Mouse (Mus musculus) heart, postnatal 36 days (tissue): Measurements from ENCODE around the gene Fbxo6. TPM values are rescaled to one million over a fixed set of nuclear protein-coding genes. Genes with fewer than 3 reads are reported as not detected.
"Not testable (repeated sequence)": the region's sequence is repeated elsewhere in the genome, so short reads cannot be mapped to it uniquely, and the experiment has no call there.

Source experiments
- DNase-seq, 2 experiments: peaks; one replicate each; pipeline ENCODE4 v3.0.0; 2021 to 2022
- intact Hi-C: fragments of 180-260 bp; cut with DNase I; formaldehyde crosslinking; loops from one replicate; pipeline ENCODE4 v1.15.1; 2025
- total RNA-seq, 2 experiments: library from RNA; stranded (reverse); gene quantifications; 2 replicates each; pipeline ENCODE4 v1.2.3; 2021

The Fbxo6 gene
- total RNA-seq: 10 to 100 TPM; 38.9 to 40.3 TPM

DNA sequence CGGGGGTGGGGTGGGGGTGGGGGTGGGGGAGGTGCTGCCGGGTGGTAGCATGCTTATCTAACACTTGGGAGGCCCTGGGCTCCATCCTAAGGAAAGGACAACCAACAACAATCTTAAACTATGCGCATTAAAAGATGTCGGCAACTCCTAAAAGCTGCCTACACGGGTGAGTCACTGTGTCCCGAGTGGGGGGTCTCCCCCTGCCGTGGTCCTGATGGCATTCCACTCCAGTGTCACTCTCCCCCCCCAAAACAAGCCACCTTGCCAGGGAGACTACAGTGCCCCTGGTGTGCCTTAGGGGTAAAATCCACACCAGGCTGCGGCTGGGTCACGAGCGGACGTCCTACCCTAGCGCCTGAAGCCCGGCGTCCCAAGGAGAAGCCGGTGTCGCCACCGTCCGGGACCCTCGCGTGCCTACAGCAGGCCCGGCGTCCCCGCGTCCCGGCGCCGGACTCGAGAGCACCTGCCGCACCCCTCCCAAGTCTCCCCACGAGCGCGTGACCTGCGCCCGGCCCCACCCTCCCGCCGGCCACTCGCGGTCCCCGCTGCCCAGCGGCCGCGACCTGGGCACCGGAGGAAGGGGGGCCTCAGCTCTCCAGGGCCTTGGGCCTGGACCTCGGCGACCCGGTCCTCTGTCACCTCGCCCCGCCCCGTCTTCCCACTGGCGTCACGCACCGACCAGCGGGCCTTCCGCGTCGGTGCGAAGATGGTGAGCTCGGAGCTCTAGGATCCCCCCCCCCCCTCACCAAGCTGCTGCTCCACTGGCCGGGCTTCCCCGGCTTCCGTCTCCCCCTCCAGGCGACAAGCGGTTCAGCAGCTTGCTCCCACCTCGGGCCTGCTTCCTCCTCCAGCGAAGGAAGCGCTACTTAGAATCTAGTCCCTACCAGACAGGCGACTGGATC, at the start of gene Fbxo6:
Fbxo6 (minus strand) TSS at position 874 of the 902 bp plus-strand sequence.
- intact Hi-C loops: loop anchor here (1.0 to 5.0 kb wide), 2 partner anchors 11 to 209 kb away; partner anchors contain the start of gene 2510039O18Rik
- peak; percentile 85 to 89 for DNase-seq

DNA sequence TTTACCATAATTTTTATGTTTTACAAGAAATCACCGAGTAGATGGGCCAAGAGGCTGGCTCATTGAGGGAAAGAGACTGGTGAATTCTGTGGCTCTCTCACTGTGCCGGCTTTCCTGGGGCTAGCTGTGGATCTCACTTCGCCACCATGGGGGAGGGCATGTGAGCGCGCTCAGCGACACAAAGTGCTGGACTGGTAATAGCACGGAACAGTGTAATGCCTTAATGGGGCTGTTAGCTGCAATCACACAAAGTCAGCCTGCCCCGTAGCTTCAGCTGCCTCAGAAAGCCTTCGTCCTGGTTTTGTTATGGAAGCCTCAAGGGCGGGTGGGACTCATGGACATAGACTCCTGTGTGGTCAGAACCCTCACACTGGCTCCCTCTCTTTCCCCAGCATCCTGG, 46.8 kb upstream of the Fbxo6 start:
- intact Hi-C loops: no loop called here
- DNase-seq: no peak

DNA sequence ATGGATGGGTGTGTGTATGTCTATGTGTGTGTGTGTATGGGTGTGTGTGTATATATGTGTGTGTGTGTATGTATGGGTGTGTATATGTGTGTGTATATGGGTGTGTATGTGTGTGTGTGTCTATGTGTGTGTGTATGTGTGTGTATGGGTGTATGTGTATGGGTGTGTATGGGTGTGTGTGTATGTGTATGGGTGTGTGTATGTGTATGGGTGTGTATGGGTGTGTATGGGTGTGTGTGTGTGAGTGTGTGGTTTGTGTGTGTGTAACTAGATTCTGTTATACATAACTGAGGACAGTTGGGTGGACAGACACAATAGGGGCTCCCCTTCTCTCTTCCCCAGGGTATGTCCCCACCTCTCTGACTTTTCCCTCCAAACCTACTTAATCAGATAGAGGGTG, 42.5 kb upstream of the Fbxo6 start:
- intact Hi-C loops: no loop called here
- DNase-seq: no peak

GRCm38 (mm10) chr4:148192707-148193245, 40.8 kb upstream of the Fbxo6 start:
- intact Hi-C loops: no loop called here
- no peak for DNase-seq

DNA sequence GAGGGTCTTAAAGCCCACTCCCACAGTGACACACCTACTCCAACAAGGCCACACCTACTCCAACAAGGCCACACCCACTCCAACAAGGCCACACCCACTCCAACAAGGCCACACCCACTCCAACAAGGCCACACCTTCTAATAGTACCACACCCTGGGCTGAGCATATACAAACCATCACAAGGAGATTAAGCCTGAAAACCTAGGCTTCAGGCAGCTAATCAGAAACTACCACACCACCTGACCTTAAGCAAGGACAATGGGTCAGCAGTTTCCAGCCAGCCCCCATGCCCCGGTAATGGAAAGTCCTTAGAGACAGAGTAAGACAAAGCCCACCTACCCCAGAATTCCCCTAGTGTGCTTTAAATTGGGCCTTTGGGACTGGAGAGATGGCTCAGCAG, 36.8 kb upstream of the Fbxo6 start:
- DNase-seq, intact Hi-C loops: not testable (repeated sequence)

- intact Hi-C loops: no loop called here
- no peak for DNase-seq
Measured at GRCm38 (mm10) chr4:148185819-148186218, 33.9 kb upstream of the Fbxo6 start.

GRCm38 (mm10) chr4:148184564-148184963, 32.6 kb upstream of the Fbxo6 start:
- DNase-seq: no peak
- intact Hi-C loops: no loop called here

GRCm38 (mm10) chr4:148182363-148182762, 30.4 kb upstream of the Fbxo6 start:
- DNase-seq: no peak
- intact Hi-C loops: no loop called here

DNA sequence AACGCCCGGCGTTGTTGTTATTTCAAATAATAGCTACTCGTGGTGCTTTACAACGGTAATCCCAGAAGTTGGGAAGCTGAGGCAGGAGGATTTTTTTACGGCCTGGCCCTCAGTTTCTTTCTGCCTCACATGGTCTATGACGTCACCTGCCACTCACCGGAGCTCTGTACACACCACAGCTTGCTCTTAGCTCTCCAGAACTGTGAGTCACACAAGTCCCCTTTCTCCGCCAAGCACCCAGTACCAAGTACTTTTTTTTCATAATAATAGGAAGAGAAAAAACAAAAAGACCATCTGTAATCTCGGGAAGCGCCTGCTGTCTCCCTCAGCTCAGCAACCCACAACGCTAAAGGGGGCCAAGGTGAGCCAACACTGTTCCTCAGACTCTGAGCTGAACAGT, 29.5 kb upstream of the Fbxo6 start:
- intact Hi-C loops: no loop called here
- DNase-seq: no peak

DNA sequence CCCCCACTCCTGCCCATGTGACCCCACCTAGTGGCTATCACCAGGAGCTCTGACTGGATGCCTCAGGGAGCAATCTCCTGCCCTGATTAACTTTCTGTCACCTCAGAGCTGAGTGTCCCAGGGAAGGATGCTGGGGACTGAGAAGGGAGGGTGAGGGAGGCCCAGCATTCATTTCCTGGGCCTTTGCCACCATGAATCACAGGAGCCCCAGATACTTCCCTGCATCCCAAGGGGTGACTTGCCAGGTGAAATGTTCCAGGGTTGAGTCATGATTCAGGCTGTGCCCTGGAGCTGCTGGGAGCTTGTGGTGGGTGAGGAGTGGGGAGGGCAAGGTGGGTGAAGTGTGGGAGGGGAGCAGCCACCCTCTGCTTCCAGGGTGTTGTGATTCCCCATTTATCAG, 25.8 kb upstream of the Fbxo6 start:
- no peak for DNase-seq
- intact Hi-C loops: no loop called here

DNA sequence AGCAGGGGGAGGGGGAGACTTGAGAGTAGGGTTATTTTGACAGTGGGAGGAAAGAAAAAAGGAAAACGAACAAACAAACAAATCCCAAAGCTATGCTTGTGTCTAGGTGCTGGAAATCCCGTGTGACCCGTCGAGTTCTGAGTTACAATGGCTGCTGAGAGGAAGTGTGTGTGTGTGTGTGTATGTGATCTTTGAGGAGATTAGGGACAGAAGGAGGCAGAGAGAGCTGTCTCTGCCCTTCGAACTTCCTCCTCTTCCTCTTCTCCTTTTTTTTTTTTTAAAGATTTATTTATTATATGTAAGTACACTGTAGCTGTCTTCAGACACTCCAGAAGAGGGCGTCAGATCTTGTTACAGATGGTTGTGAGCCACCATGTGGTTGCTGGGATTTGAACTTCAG, 24.7 kb upstream of the Fbxo6 start:
- DNase-seq, intact Hi-C loops: not testable (repeated sequence)

DNA sequence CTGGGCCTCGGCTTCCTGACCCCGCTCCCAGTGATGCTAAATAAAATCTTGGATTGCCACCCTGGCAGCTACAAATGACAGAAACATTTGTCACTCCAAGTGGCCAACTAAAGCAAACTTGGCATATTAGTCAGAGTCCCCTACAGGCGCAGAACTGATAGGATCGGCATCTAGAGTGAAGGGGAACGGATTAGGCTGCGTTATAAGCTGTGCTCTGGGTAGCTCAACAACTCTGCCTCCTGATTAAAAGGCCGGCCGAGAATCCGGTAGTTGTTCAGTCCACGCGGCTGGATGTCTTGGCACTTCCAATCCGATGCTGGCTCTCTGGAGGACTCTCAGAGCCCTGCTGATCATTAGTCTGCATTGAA, 22.5 kb upstream of the Fbxo6 start:
- DNase-seq: no peak
- intact Hi-C loops: no loop called here

- intact Hi-C loops: no loop called here
- DNase-seq: no peak
Measured at GRCm38 (mm10) chr4:148173811-148174494, 22.0 kb upstream of the Fbxo6 start.

- DNase-seq: no peak
- intact Hi-C loops: loop anchor here (2.0 kb wide), 1 partner anchor 436 kb away; no protein-coding TSS in a partner anchor
Measured at GRCm38 (mm10) chr4:148171261-148171660, 19.3 kb upstream of the Fbxo6 start.

DNA sequence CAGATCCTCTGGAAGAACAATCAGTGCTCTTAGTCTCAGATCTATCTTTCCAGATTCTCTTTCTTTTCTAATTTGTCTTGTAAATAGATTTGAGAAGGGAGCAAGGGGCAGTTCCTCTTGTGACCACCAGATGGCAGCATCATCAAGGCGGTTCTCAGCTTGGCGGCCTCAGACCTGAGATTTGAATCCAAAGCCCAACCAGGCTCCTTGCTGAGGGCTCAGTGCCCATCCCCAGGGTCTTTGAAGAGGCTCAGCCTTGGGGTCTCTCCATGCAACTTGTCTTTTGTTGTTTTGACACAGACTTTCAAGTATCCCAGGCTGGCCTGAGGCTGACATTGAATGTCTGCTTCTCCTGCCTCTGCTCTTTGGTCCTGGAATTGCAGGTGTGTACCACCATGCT, 18.9 kb upstream of the Fbxo6 start:
- intact Hi-C loops: loop anchor here (1.0 to 2.0 kb wide), 3 partner anchors 258 to 436 kb away; no protein-coding TSS in a partner anchor
- DNase-seq: peak; percentile 57 to 67

GRCm38 (mm10) chr4:148169586-148169985, 17.6 kb upstream of the Fbxo6 start:
- intact Hi-C loops: no loop called here
- no peak for DNase-seq

DNA sequence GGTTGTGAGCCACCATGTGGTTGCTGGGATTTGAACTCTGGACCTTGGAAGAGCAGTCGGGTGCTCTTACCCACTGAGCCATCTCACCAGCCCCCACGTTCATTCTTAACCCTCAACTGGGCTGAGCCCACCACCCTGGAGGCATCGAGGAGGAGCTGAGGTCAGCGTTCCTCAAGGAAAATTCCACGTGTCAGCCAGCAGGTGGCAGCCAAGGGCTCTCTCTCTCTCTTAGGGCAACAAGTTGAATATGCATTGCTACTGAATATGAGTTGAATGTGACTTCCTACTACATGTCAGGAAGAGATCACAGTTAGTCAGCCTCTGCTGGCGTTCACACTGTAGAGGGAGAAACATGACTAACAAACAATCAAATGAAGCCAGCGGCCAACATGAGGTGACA, 16.3 kb upstream of the Fbxo6 start:
- intact Hi-C loops: no loop called here
- DNase-seq: peak; percentile 64 to 75

DNA sequence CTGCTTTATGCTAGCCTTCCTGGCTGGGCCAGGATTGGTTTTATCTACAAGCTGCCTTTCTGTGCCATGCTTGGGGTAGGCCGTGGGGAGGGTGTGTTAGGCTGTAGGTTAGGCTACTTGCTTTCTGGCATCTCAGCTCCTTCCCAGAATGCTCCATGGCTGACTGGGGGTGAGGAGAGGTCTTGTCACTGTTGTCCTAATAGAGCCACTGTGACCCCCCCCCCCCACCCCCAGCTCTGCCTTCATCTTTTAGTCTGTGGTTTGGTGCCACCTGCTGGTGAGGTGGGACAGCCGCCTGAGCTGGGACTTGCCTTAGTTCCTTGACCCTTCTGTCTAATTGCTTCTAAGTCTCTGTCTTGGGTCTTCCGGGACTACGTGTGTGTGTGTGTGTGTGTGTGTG, 15.0 kb upstream of the Fbxo6 start:
- intact Hi-C loops: loop anchor here (1.0 kb wide), 1 partner anchor 53 kb away; no protein-coding TSS in a partner anchor
- DNase-seq: peak; percentile 67 to 79

- intact Hi-C loops: no loop called here
Measured at GRCm38 (mm10) chr4:148166431-148166830, 14.5 kb upstream of the Fbxo6 start.

DNA sequence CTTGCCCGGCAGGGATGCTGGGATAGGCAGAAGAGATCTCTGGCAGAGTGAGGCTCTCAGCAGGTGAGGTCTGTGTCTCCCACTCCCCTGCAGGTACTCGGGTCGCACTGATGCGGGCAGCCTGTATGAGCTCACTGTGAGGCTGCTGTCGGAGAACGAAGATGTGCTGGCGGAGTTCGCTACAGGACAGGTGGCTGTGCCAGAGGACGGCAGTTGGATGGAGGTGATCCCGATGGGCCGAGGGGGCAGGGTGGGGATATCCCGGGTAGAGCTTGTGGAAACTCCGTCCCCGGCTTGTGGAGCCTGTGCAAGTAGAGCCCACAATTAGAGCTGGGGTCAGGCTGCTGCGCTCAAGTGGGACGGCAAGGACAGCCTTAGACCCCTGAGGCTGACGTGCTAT, 13.6 kb upstream of the Fbxo6 start:
- intact Hi-C loops: loop anchor here (2.0 kb wide), 1 partner anchor 25 kb away; no protein-coding TSS in a partner anchor
- no peak for DNase-seq

More at GRCm38 (mm10) chr4:148166431-148166830, 14.5 kb upstream of the Fbxo6 start:
- DNase-seq: no peak

GRCm38 (mm10) chr4:148164461-148164860, 12.5 kb upstream of the Fbxo6 start:
- intact Hi-C loops: loop anchor here (1.0 to 2.0 kb wide), 2 partner anchors 24 to 49 kb away; no protein-coding TSS in a partner anchor
- no peak for DNase-seq
